Mouse (Mus musculus) heart, adult 2 months (tissue): Measurements from ENCODE around the gene Uxs1. TPM values are rescaled to one million over a fixed set of nuclear protein-coding genes. Genes with fewer than 3 reads are reported as not detected.

ENCODE experiments used
- DNase-seq, 2 experiments: peaks; one replicate each; pipeline ENCODE4 v3.0.0; 2021
- H3K27ac ChIP-seq: fragments of 200-600 bp; 2 replicates; pipeline ENCODE4 v1.8.1; 2022
- H3K27me3 ChIP-seq: fragments of 200-500 bp; 2 replicates; pipeline ENCODE4 v1.6.1; 2012; ENCODE audit warnings: mild to moderate bottlenecking, low read length, inconsistent platforms, mixed read lengths; ENCODE audit not compliant: control insufficient read depth, insufficient read depth
- H3K36me3 ChIP-seq: fragments of 200-500 bp; 2 replicates; pipeline ENCODE4 v1.6.1; 2012; ENCODE audit warnings: low read length, inconsistent platforms; ENCODE audit not compliant: control insufficient read depth, insufficient read depth
- H3K4me1 ChIP-seq: fragments of 200-500 bp; 2 replicates; pipeline ENCODE4 v1.6.1; 2011; ENCODE audit warnings: low read length; ENCODE audit not compliant: control insufficient read depth, insufficient read depth
- H3K4me3 ChIP-seq: fragments of 200-600 bp; 2 replicates; pipeline ENCODE4 v1.8.1; 2022
- H3K79me2 ChIP-seq: fragments of 200-500 bp; replicated peaks from 2 replicates; pipeline ENCODE4 v1.6.1; 2012; ENCODE audit warnings: mild to moderate bottlenecking, inconsistent platforms, low read length, moderate library complexity, mixed read lengths; ENCODE audit not compliant: control insufficient read depth, insufficient read depth
- H3K9ac ChIP-seq: fragments of 200-500 bp; 2 replicates; pipeline ENCODE4 v1.6.1; 2012; ENCODE audit warnings: low read depth, mild to moderate bottlenecking, control low read depth, inconsistent platforms, low read length, mixed read lengths
- CTCF ChIP-seq: fragments of 200-600 bp; IDR thresholded peaks from 2 replicates; pipeline ENCODE4 v1.8.1; 2022; ENCODE audit warnings: antibody characterized with exemption, mild to moderate bottlenecking, moderate library complexity
- EP300 ChIP-seq: fragments of 200-500 bp; IDR thresholded peaks from 2 replicates; pipeline ENCODE4 v1.6.1; 2011; ENCODE audit warnings: low read depth, low read length, control low read depth; ENCODE audit not compliant: insufficient read depth
- POLR2A ChIP-seq: fragments of 200-500 bp; IDR thresholded peaks from 2 replicates; pipeline ENCODE4 v1.6.1; 2011; ENCODE audit warnings: mild to moderate bottlenecking, low read depth, low read length, control low read depth; ENCODE audit not compliant: insufficient read depth
- WGBS: fragments of 180-500 bp; shearing (Covaris S2); methylation state at CpG from one replicate; pipeline ENCODE4 v1.1.7; 2018; 5-methylcytosine and 5-hydroxymethylcytosine counted together
- intact Hi-C: fragments of 180-260 bp; cut with DNase I; formaldehyde crosslinking; loops from one replicate; pipeline ENCODE4 v1.15.1; 2025
- polyA plus RNA-seq: library from polyadenylated mRNA; depleted of rRNA; stranded (reverse); fragments of >200 nt; gene quantifications from 2 replicates; pipeline ENCODE4 v1.2.3, GENCODE M21; 2012
- total RNA-seq, 2 experiments: library from RNA; stranded (reverse); gene quantifications; 2 replicates each; pipeline ENCODE4 v1.2.3; 2021

The Uxs1 gene
- total and polyA plus RNA-seq, 3 experiments = 5.5 to 10.9 (median 10.0) TPM

GRCm38 (mm10) chr1:43819091-43819490 lies 8.5 kb downstream of the Uxs1 start:
- H3K79me2 ChIP-seq = no peaks in the 10 kb centered on the region; the same call in 1 of the 2 replicates
- TF ChIP-seq CTCF (no peak), EP300 (no peak), POLR2A (no peak)
- no peaks in the 10 kb centered on the region for H3K27me3 ChIP-seq
- H3K9ac ChIP-seq = no peak overlapping the region
- intact Hi-C loops = no loop called here
- WGBS = 79% methylated on average over 2 of the region's 2 CpGs
- no peak for DNase-seq
- H3K4me1 ChIP-seq = no peaks in the 10 kb centered on the region
- no peak overlapping the region for H3K4me3 ChIP-seq
- H3K27ac ChIP-seq = no peak overlapping the region
- H3K36me3 ChIP-seq = no peaks in the 10 kb centered on the region

- intact Hi-C loops = no loop called here
- Histone ChIP-seq H3K9ac (no peak overlapping the region), H3K27ac (no peak overlapping the region), H3K4me1 (no peaks in the 10 kb centered on the region), H3K36me3 (no peaks in the 10 kb centered on the region), H3K27me3 (no peaks in the 10 kb centered on the region), H3K79me2 (no peaks in the 10 kb centered on the region; the same call in 1 of the 2 replicates), H3K4me3 (no peak overlapping the region)
- WGBS = 86% methylated on average over 4 of the region's 4 CpGs
- DNase-seq = no peak
- TF ChIP-seq POLR2A = no peak
- no peak for TF ChIP-seq EP300
Measured at GRCm38 (mm10) chr1:43818356-43818755, 9.2 kb downstream of the Uxs1 start.

- TF ChIP-seq POLR2A = no peak
- no peak for TF ChIP-seq CTCF
- TF ChIP-seq EP300 = no peak
- no peak overlapping the region for H3K27ac ChIP-seq
- no peak for DNase-seq
- WGBS = 95% methylated on average over 1 of the region's 1 CpGs
- no peak overlapping the region for H3K4me3 ChIP-seq
- intact Hi-C loops = no loop called here
- H3K27me3 ChIP-seq = no peaks in the 10 kb centered on the region
- H3K79me2 ChIP-seq = no peaks in the 10 kb centered on the region
- H3K4me1 ChIP-seq = peaks cover 1% of the 10 kb centered on the region
- H3K36me3 ChIP-seq = no peaks in the 10 kb centered on the region
- no peak overlapping the region for H3K9ac ChIP-seq
Measured at GRCm38 (mm10) chr1:43811764-43812163, 15.8 kb downstream of the Uxs1 start.

- no peaks in the 10 kb centered on the region for H3K27me3 ChIP-seq
- intact Hi-C loops = no loop called here
- no peaks in the 10 kb centered on the region for H3K36me3 ChIP-seq
- peaks cover 1% of the 10 kb centered on the region for H3K4me1 ChIP-seq
- no peak for TF ChIP-seq POLR2A
- TF ChIP-seq EP300 = no peak
- TF ChIP-seq CTCF = no peak
- H3K27ac ChIP-seq = no peak overlapping the region
- no peak overlapping the region for H3K4me3 ChIP-seq
- no peak overlapping the region for H3K9ac ChIP-seq
- H3K79me2 ChIP-seq = no peaks in the 10 kb centered on the region
- DNase-seq = no peak
- 51% methylated on average over 3 of the region's 3 CpGs for WGBS
Measured at GRCm38 (mm10) chr1:43811055-43811454, 16.5 kb downstream of the Uxs1 start.

GRCm38 (mm10) chr1:43809351-43809750 lies 18.2 kb downstream of the Uxs1 start:
- no peaks in the 10 kb centered on the region for H3K36me3 ChIP-seq
- no peaks in the 10 kb centered on the region for H3K27me3 ChIP-seq
- intact Hi-C loops = no loop called here
- H3K4me1 ChIP-seq = peaks cover 1% of the 10 kb centered on the region
- DNase-seq = no peak
- TF ChIP-seq EP300 = no peak
- no peak for TF ChIP-seq CTCF
- TF ChIP-seq POLR2A = no peak
- H3K9ac ChIP-seq = no peak overlapping the region
- H3K4me3 ChIP-seq = no peak overlapping the region
- WGBS = 95% methylated on average over 2 of the region's 2 CpGs
- no peaks in the 10 kb centered on the region for H3K79me2 ChIP-seq
- no peak overlapping the region for H3K27ac ChIP-seq

GRCm38 (mm10) chr1:43803906-43804474 lies 23.6 kb downstream of the Uxs1 start:
- TF ChIP-seq EP300 = no peak
- TF ChIP-seq CTCF = no peak
- TF ChIP-seq POLR2A = no peak
- Histone ChIP-seq H3K4me3 (no peak overlapping the region), H3K4me1 (no peaks in the 10 kb centered on the region), H3K36me3 (no peaks in the 10 kb centered on the region), H3K9ac (no peak overlapping the region), H3K27me3 (no peaks in the 10 kb centered on the region), H3K27ac (no peak overlapping the region), H3K79me2 (no peaks in the 10 kb centered on the region)
- DNase-seq = no peak
- 91% methylated on average over 1 of the region's 1 CpGs for WGBS
- intact Hi-C loops = no loop called here
